Mouse (Mus musculus): ENCODE measurements around the gene Rspo1.

Gene Rspo1

GRCm38 (mm10) chr4:125029891-125030614, 43.8 kb downstream of the Rspo1 start:
- DNase-seq (ENCODE audit: low read depth, low spot score) = peak; percentile 93

GRCm38 (mm10) chr4:125034341-125034740, 48.1 kb downstream of the Rspo1 start:
- no peak for DNase-seq (ENCODE audit: low read depth, low spot score)

- no peak for DNase-seq (ENCODE audit: low read depth, low spot score)
These were observed 58.2 kb downstream of the Rspo1 start for GRCm38 (mm10) chr4:125044454-125044853.

- no peak for DNase-seq (ENCODE audit: low read depth, low spot score)
These were observed 69.2 kb downstream of the Rspo1 start for GRCm38 (mm10) chr4:125055385-125055784.

- no peak for DNase-seq (ENCODE audit: low read depth, low spot score)
These were observed 70.2 kb downstream of the Rspo1 start for GRCm38 (mm10) chr4:125056476-125056875.

- no peak for DNase-seq (ENCODE audit: low read depth, low spot score)
These were observed 71.0 kb downstream of the Rspo1 start for GRCm38 (mm10) chr4:125057273-125057672.

GRCm38 (mm10) chr4:125058033-125058432, 71.8 kb downstream of the Rspo1 start:
- DNase-seq (ENCODE audit: low read depth, low spot score) = no peak

Data from ES-CJ7 (cell line).